Mouse (Mus musculus): Measurements from ENCODE around the gene Plxnc1.

- TF ChIP-seq CTCF (IDR thresholded peaks at IDR 0.05; ENCODE audit: low read depth): no peak
- no peak for TF ChIP-seq EP300 (IDR thresholded peaks at IDR 0.05; ENCODE audit: low read depth)
Observed at GRCm38 (mm10) chr10:94871102-94871501, 73.5 kb downstream of the Plxnc1 start.

Data from heart, postnatal 0 days (tissue).